Mouse (Mus musculus): ENCODE measurements around the gene Chd1.

Chd1 gene

GRCm38 (mm10) chr17:15812136-15812778 lies 107.5 kb downstream of the Chd1 start:
- no peak for DNase-seq (ENCODE audit: low read depth)

GRCm38 (mm10) chr17:15813658-15814212 lies 109.0 kb downstream of the Chd1 start:
- no peak for DNase-seq (ENCODE audit: low read depth)

GRCm38 (mm10) chr17:15815312-15816018 lies 110.7 kb downstream of the Chd1 start:
- peak; percentile 26 for DNase-seq (ENCODE audit: low read depth)

- peak; percentile 74 for DNase-seq (ENCODE audit: low read depth)
Measured at GRCm38 (mm10) chr17:15816379-15817095, 111.8 kb downstream of the Chd1 start.

GRCm38 (mm10) chr17:15817096-15817450 lies 112.3 kb downstream of the Chd1 start:
- no peak for DNase-seq (ENCODE audit: low read depth)

- no peak for DNase-seq (ENCODE audit: low read depth)
Measured at GRCm38 (mm10) chr17:15817634-15818033, 112.9 kb downstream of the Chd1 start.

GRCm38 (mm10) chr17:15818372-15818771 lies 113.6 kb downstream of the Chd1 start:
- DNase-seq (ENCODE audit: low read depth) = no peak

- no peak for DNase-seq (ENCODE audit: low read depth)
Measured at GRCm38 (mm10) chr17:15820146-15820545, 115.4 kb downstream of the Chd1 start.

GRCm38 (mm10) chr17:15820761-15821160 lies 116.0 kb downstream of the Chd1 start:
- DNase-seq (ENCODE audit: low read depth) = no peak

GRCm38 (mm10) chr17:15821706-15822105 lies 116.9 kb downstream of the Chd1 start:
- no peak for DNase-seq (ENCODE audit: low read depth)
